Mouse (Mus musculus) olfactory bulb, adult 2 months (tissue): ENCODE results near the gene Cacng6. TPM values are rescaled to one million over a fixed set of nuclear protein-coding genes. Genes with fewer than 3 reads are reported as not detected.

Experiments used
- H3K27ac ChIP-seq: fragments of 200-500 bp; 2 replicates; pipeline ENCODE4 v1.5.1; 2012; ENCODE audit warnings: low read depth, low read length; ENCODE audit not compliant: insufficient read depth
- H3K4me1 ChIP-seq: fragments of 200-500 bp; 2 replicates; pipeline ENCODE4 v1.6.1; 2012; ENCODE audit warnings: low read length; ENCODE audit not compliant: control insufficient read depth, insufficient read depth
- H3K4me3 ChIP-seq: fragments of 200-500 bp; 2 replicates; pipeline ENCODE4 v1.5.1; 2012; ENCODE audit warnings: mild to moderate bottlenecking, low read depth, low read length, moderate library complexity; ENCODE audit not compliant: insufficient read depth
- CTCF ChIP-seq: fragments of 200-500 bp; IDR thresholded peaks from 2 replicates; pipeline ENCODE4 v1.5.1; 2012; ENCODE audit warnings: low read depth, mild to moderate bottlenecking, low read length, moderate library complexity; ENCODE audit not compliant: insufficient read depth
- POLR2A ChIP-seq: fragments of 200-500 bp; IDR thresholded peaks from 2 replicates; pipeline ENCODE4 v1.6.1; 2012; ENCODE audit warnings: mild to moderate bottlenecking, low read depth, low read length, moderate library complexity; ENCODE audit not compliant: insufficient read depth
- WGBS: fragments of 180-500 bp; shearing (Covaris S2); methylation state at CpG from one replicate; pipeline ENCODE4 v1.1.7; 2018; 5-methylcytosine and 5-hydroxymethylcytosine counted together
- polyA plus RNA-seq: library from polyadenylated mRNA; stranded (reverse); fragments of >200 nt; gene quantifications from 2 replicates; pipeline ENCODE4 v1.2.4, GENCODE M21; 2012; ENCODE audit warnings: low replicate concordance; ENCODE audit not compliant: missing spikeins, insufficient read depth, insufficient read length

The Cacng6 gene
- not detected in 2 replicates for polyA plus RNA-seq

DNA sequence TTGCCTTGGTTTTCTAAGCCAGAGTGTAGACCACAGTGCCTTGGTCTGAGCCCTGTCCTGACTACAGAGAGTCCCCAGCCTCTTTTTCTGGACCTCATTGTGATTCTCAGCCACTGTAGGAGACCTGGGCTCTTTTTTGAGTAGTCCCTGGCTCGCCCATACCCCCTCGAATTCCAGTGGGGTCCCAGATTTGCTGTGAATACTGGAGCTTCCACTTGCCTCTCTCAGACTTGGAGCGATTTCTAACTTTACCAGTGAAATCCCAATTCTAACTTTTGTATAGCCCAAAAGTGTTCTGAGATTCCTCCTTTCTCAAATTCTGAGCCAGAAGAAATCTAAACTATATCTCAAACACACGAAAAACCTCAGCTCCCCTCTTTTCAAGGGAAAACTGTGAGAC, at the start of gene Cacng6:
Cacng6 (plus strand) TSS at position 301 of the 400 bp plus-strand sequence.
- 58% methylated on average over 4 of the region's 4 CpGs for WGBS
- no peak within 1 kb of the TSS for H3K27ac ChIP-seq
- H3K4me1 ChIP-seq, result peaks cover 25% of the 10 kb centered on the region
- peak within 1 kb of the TSS; percentile 23; the same call in 1 of the 2 replicates for H3K4me3 ChIP-seq
- TF ChIP-seq CTCF (no peak), POLR2A (no peak)

DNA sequence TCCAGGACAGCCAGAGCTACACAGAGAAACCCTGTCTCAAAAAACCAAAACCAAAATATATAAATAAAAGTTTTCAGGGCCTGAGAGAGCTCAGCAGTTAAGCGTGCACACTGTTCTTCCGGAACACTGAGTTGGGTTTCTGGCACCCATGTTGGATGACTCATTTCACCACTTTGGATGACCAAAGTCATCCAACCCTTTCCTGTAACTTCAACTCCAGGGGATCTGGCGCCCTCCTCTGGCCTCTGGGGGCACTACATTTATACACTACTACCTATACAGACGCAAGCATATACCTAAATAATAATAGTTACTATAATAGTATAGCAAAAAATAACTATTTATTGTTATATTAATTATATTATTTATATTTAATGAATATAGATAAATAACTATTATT, 47.2 kb upstream of the Cacng6 start:
- WGBS, result 39% methylated on average over 4 of the region's 4 CpGs
- H3K4me3 ChIP-seq, result no peak overlapping the region
- H3K4me1 ChIP-seq, result peaks cover 3% of the 10 kb centered on the region; the same call in 1 of the 2 replicates
- H3K27ac ChIP-seq, result no peak overlapping the region
- TF ChIP-seq POLR2A (no peak), CTCF (peak; percentile 29; the same call in 1 of the 2 replicates)

DNA sequence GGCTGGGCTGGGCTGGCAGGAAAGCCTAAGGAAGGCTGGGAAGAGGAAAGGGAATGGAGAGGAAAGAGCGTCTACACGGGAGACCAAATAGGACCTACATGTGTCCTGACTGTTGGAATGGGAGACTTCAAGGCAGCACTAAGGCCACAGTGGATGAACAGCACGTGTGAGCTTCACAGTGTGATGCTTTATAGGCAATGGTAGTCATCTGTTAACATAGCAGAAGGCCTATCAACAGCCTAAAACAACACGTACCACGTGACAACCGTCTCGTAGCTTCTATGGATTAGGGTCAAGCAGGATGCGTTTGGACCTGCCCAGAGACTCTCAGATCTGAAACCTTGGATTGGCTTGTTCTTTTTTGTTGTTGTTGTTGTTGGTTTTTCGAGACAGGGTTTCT, 41.9 kb upstream of the Cacng6 start:
- H3K4me1 ChIP-seq, result peaks cover 7% of the 10 kb centered on the region
- WGBS, result 84% methylated on average over 9 of the region's 9 CpGs
- TF ChIP-seq CTCF (no peak), POLR2A (no peak)

DNA sequence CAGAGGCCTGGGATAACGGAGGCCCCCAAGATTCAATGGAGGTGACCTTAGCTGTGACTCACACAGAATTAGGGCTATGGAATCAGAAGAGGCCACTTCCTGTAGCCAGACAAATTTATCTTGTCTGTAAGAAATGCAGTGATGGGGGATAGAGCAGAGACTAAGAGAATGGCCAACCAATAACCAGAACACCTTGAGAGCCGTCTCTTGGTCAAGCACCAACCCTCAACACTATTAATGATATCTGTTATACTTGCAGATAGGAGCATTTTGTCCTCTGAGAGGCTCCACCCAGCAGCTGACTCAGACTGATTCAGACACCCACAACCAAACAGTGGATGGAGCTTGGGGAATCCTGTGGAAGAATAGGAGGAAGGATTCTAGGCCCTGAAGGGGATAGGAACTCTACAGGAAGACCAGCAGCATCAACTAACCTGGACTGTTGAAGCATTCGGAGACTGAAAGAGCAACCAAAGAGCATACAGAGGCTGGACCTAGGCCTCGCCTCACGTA, 39.1 kb upstream of the Cacng6 start:
- H3K4me1 ChIP-seq, result peaks cover 12% of the 10 kb centered on the region
- no peak overlapping the region for H3K4me3 ChIP-seq
- H3K27ac ChIP-seq, result no peak overlapping the region
- TF ChIP-seq POLR2A (no peak), CTCF (no peak)
- WGBS, result 92% methylated on average over 5 of the region's 5 CpGs

More for the DNA sequence above, 41.9 kb upstream of the Cacng6 start:
- Histone ChIP-seq H3K4me3 (no peak overlapping the region), H3K27ac (no peak overlapping the region)

DNA sequence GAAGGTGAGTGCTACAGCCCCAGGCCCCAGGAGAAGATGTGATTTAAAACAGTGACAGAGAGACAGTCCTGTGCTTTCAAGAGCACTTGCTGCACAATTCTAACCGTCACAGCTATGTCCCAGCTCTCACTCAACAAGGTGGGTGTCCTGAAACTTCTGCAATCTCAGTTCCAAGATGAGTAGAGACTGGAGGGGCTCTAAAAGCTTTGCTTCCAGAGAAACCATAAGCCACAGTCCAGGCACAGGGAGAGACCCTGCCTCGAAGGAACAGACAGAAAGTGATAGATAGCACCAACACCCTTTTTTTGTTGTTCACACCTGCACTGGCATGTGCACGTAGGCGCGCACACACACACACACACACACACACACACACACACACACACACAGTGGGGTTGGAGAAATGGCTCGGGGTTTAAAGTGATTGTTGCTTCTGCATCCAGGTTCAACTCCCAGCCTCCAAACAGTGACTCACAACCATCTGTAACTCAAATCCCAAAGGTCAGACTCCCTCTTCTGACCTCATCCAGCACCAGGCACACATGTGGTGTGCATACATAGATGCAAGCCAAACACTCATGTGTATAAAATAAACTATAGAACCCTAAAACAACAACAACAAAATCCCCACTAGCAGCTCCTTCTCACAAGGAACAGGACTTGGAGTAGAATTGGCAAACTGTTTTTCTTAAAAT, 37.8 kb upstream of the Cacng6 start:
- TF ChIP-seq POLR2A (no peak), CTCF (no peak)
- Histone ChIP-seq H3K27ac (no peak overlapping the region), H3K4me3 (no peak overlapping the region), H3K4me1 (peaks cover 12% of the 10 kb centered on the region)
- WGBS, result 66% methylated on average over 6 of the region's 6 CpGs

DNA sequence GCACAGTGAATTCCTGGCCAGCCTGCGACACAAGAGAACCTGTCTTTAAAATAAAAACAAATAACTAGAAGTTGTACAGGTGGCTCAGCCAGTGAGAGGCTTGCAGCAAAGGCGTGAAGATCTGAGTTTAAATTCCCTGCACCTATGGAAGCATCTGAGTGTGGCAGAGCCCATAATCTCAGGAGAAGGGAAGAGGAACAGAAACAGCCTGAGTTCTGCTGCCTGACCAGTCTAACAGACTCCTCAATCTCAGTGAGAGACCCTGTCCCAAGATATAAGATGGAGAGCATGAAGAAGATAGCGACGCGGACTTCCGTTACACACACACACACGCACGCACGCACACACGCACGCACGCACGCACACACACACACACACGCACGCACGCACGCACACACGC, 36.2 kb upstream of the Cacng6 start:
- H3K4me1 ChIP-seq, result peaks cover 12% of the 10 kb centered on the region
- no peak for TF ChIP-seq CTCF
- TF ChIP-seq POLR2A, result no peak
- H3K27ac ChIP-seq, result no peak overlapping the region
- WGBS, result 80% methylated on average over 18 of the region's 18 CpGs
- peak overlapping the region; percentile 17; the same call in 1 of the 2 replicates for H3K4me3 ChIP-seq

DNA sequence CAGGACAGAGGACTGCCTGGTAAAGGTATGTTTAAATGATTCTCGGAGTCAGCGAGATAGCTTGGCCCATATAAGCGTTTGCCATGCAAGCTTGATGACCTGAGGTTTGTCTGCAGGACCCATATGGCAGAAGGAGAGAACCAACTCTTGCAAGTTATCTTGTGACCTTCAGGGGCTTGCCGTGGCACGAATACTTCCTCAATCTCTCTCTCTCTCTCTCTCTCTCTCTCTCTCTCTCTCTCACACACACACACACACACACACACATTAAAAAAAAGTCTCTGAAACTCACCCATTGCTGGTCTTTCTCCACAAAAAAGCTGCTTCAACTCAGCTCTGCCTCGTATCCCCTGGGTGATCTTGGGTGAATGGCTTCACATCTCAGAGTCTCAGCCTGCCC, 35.1 kb upstream of the Cacng6 start:
- Histone ChIP-seq H3K27ac (0 out of 2 replicates have a peak overlapping the region, but pooled peaks have one; percentile 4), H3K4me3 (peak overlapping the region; percentile 2; the same call in 1 of the 2 replicates), H3K4me1 (peaks cover 12% of the 10 kb centered on the region)
- TF ChIP-seq POLR2A (no peak), CTCF (no peak)
- 30% methylated on average over 6 of the region's 6 CpGs for WGBS

DNA sequence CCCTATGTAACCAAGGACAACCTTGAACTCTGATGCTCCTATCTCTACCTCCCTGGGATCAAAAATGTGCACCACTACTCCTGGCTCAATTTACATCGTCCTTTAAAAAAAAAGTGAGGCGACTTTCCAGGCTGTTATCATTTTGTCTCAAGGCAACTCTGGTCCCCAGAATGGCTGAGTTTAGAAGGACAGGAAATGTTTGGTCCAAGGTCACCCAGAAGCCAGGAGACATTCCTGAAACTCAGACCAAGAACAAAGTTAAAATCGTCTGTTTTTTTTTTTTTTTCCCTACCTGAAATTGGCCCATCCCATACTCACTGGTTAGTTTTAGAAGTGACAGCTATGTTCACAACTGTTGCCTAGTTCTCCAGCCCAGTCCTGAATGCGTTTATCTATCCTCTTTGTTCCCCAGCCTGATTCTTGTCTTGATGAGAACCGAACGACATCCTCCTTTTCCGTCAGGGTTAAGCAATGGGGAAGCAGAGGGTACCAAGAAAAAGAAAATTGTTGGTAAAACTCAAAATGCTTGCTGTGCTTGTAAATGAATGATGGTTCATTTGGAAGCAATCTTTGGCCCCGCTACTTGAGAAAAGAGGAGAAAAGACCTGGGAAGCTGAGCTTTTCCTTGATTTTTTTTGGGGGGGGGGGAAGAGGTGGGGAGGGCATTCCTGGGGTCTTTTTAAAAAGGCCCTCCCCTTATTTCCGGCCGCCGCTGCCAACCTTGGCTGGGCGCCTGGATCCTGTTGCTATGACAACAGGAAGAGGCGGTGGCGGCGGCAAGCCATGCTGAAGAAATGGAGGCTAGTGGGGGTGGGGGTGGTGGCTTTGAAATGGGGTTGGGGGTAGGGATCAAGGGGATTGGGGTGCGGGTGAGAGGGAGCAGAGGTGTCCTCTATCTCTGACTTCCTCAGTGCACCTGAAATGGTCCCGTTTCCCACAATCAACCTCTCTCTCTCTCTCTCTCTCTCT, 34.3 kb upstream of the Cacng6 start:
- TF ChIP-seq POLR2A (no peak), CTCF (no peak)
- 1% methylated on average over 17 of the region's 17 CpGs for WGBS
- Histone ChIP-seq H3K27ac (peak overlapping the region; percentile 61), H3K4me3 (peak overlapping the region; percentile 77), H3K4me1 (peaks cover 20% of the 10 kb centered on the region)
